Mouse (Mus musculus): Measurements from ENCODE around the gene Fbxw17.
"Not testable (repeated sequence)": the region's sequence is repeated elsewhere in the genome, so short reads cannot be mapped to it uniquely, and the experiment has no call there.

Gene Fbxw17

GRCm38 (mm10) chr13:50417389-50418183 is at the start of gene Fbxw17:
Gene Fbxw17, plus strand, starts transcription at chr13:50417864.
- peak; percentile 83 for DNase-seq

- not testable (repeated sequence) for DNase-seq
Observed at GRCm38 (mm10) chr13:50372934-50373705, 44.5 kb upstream of the Fbxw17 start.

- peak; percentile 4 for DNase-seq
Observed at GRCm38 (mm10) chr13:50389146-50389545, 28.5 kb upstream of the Fbxw17 start.

- no peak for DNase-seq
Observed at GRCm38 (mm10) chr13:50418421-50418820, 757 bp downstream of the Fbxw17 start.

GRCm38 (mm10) chr13:50423625-50424209 is 6.1 kb downstream of the Fbxw17 start:
- peak; percentile 10 for DNase-seq

GRCm38 (mm10) chr13:50424517-50424916 is 6.9 kb downstream of the Fbxw17 start:
- no peak for DNase-seq

GRCm38 (mm10) chr13:50426686-50427085 is 9.0 kb downstream of the Fbxw17 start:
- no peak for DNase-seq

GRCm38 (mm10) chr13:50443812-50444211 is 26.1 kb downstream of the Fbxw17 start, which contains the start of gene Gm47429:
Gene Gm47429, minus strand, starts transcription at chr13:50443912.
- no peak for DNase-seq

GRCm38 (mm10) chr13:50445261-50445660 is 27.6 kb downstream of the Fbxw17 start:
- DNase-seq: no peak

GRCm38 (mm10) chr13:50452266-50452665 is 34.6 kb downstream of the Fbxw17 start:
- not testable (repeated sequence) for DNase-seq

- DNase-seq: no peak
Observed at GRCm38 (mm10) chr13:50453426-50453825, 35.8 kb downstream of the Fbxw17 start.

GRCm38 (mm10) chr13:50460433-50460832 is 42.8 kb downstream of the Fbxw17 start:
- not testable (repeated sequence) for DNase-seq

- peak; percentile 18 for DNase-seq
Observed at GRCm38 (mm10) chr13:50464621-50465562, 47.2 kb downstream of the Fbxw17 start.

- no peak for DNase-seq
Observed at GRCm38 (mm10) chr13:50467007-50467406, 49.3 kb downstream of the Fbxw17 start, which contains the start of gene Nutm2. Gene Nutm2, plus strand, starts transcription at chr13:50467307.

Data from kidney, postnatal 14 days (tissue).